Mouse (Mus musculus) heart, postnatal 10 days (tissue): ENCODE measurements around the gene Rbm18. TPM values are rescaled to one million over a fixed set of nuclear protein-coding genes. Genes with fewer than 3 reads are reported as not detected.

Experiments used
- DNase-seq, 2 experiments: peaks; one replicate each; pipeline ENCODE4 v3.0.0; 2021
- intact Hi-C: fragments of 180-260 bp; cut with DNase I; formaldehyde crosslinking; loops from one replicate; pipeline ENCODE4 v1.15.1; 2025
- total RNA-seq, 2 experiments: library from RNA; stranded (reverse); gene quantifications; 2 replicates each; pipeline ENCODE4 v1.2.3; 2021

Gene Rbm18
- total RNA-seq, 2 experiments from 2014 or later, result 41.7 TPM

GRCm38 (mm10) chr2:36104956-36105741, 31.4 kb downstream of the Rbm18 start, which contains the start of gene Lhx6:
Lhx6 (minus strand) TSS chr2:36105408.
- intact Hi-C loops, result loop anchor here (2.0 to 10.0 kb wide), 4 partner anchors 22 to 170 kb away; no protein-coding TSS in a partner anchor
- peak; percentile 45 for DNase-seq

GRCm38 (mm10) chr2:36104436-36104955, 32.1 kb downstream of the Rbm18 start:
- intact Hi-C loops, result loop anchor here (2.0 to 10.0 kb wide), 4 partner anchors 22 to 170 kb away; no protein-coding TSS in a partner anchor
- DNase-seq, result peak; percentile 24 to 35

GRCm38 (mm10) chr2:36103555-36104367, 32.8 kb downstream of the Rbm18 start:
- DNase-seq, result peak; percentile 30 to 41

GRCm38 (mm10) chr2:36103069-36103554, 33.5 kb downstream of the Rbm18 start:
- no peak for DNase-seq
- intact Hi-C loops, result loop anchor here (5.0 to 10.0 kb wide), 3 partner anchors 91 to 172 kb away; no protein-coding TSS in a partner anchor

More at GRCm38 (mm10) chr2:36103555-36104367, 32.8 kb downstream of the Rbm18 start:
- intact Hi-C loops, result loop anchor here (2.0 to 10.0 kb wide), 4 partner anchors 23 to 171 kb away; no protein-coding TSS in a partner anchor

- intact Hi-C loops, result loop anchor here (5.0 to 10.0 kb wide), 3 partner anchors 90 to 172 kb away; no protein-coding TSS in a partner anchor
Observed at GRCm38 (mm10) chr2:36102559-36102946, 34.0 kb downstream of the Rbm18 start.

GRCm38 (mm10) chr2:36101866-36102558, 34.6 kb downstream of the Rbm18 start:
- DNase-seq, result no peak
- intact Hi-C loops, result loop anchor here (5.0 to 10.0 kb wide), 3 partner anchors 90 to 173 kb away; no protein-coding TSS in a partner anchor

More at GRCm38 (mm10) chr2:36102559-36102946, 34.0 kb downstream of the Rbm18 start:
- DNase-seq, result peak; percentile 28 to 34

GRCm38 (mm10) chr2:36099739-36100138, 36.8 kb downstream of the Rbm18 start:
- intact Hi-C loops, result loop anchor here (5.0 to 10.0 kb wide), 3 partner anchors 87 to 175 kb away; no protein-coding TSS in a partner anchor
- no peak for DNase-seq

DNA sequence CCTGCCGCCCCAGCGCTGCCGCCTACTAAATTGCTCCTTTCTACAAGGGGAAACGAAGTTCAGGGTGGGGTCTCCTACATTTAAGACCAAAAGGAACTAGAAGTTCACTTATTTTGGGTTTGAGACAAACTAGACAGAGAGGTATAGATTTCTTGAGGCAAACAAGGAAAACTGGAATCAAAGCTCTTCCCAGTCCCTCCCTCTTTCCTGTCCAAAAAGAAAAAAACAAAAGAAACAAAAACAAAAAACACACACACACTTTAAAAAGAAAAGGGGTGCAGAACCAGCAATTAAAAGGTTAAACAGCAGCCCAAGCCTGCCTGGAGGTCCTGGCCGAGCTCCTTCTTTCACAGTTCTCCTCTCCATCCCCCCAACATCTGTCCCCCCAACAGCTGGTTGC, 38.6 kb downstream of the Rbm18 start:
- DNase-seq, result no peak
- intact Hi-C loops, result no loop called here

GRCm38 (mm10) chr2:36097129-36097815, 39.3 kb downstream of the Rbm18 start:
- DNase-seq, result no peak
- intact Hi-C loops, result no loop called here

DNA sequence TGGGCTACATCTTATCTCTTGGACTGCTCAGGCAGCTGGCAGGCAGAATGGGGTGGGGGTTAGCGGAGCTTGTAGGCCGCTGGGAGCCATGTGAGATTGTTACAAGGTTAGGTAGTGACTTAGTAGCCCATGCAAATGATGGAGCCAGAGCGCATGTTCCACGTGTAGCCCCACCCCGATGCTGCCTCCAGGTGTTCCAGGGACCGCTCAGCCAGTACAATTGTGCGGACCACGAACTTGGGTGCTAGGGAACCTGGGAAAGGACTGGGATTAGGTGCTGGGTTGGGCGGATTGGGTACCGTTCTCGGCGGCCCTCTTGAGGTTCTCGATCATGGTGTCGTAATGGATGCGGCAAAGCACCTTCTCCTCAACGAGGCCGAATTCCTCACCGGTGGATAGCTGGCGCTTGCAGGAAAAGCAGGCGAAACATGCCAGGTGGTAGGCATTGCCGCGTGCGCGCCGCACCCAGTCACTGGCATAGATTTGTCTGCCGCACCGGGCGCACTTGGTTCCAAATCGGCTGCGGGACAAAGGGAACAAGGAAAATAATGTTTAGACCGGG, 42.6 kb downstream of the Rbm18 start:
- intact Hi-C loops, result no loop called here
- DNase-seq, result no peak

GRCm38 (mm10) chr2:36093301-36093700, 43.3 kb downstream of the Rbm18 start:
- no peak for DNase-seq
- intact Hi-C loops, result no loop called here

GRCm38 (mm10) chr2:36092748-36093147, 43.8 kb downstream of the Rbm18 start:
- intact Hi-C loops, result no loop called here

GRCm38 (mm10) chr2:36090853-36091741, 45.5 kb downstream of the Rbm18 start:
- intact Hi-C loops, result no loop called here
- DNase-seq, result peak in 1 of 2 experiments; percentile 35

More at GRCm38 (mm10) chr2:36092748-36093147, 43.8 kb downstream of the Rbm18 start:
- no peak for DNase-seq

DNA sequence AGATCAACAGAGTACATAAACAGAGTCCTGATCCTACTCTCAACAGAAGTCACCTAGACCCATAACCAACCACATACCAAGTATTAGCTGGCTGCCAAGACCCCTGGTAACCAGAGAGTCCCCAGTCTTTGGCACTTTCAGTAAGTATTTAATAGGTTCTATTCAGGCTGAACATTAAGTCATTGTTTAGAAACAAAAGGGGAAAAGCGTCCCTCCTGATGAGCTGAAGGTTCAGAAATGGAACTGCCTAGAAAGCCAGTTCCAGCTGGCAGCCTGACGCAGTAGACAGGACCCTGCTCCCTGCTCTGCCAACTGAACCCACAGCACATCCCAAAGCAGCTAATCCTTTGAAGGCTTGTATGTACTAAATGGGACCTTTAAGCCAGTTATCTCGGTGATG, 47.4 kb downstream of the Rbm18 start:
- DNase-seq, result no peak
- intact Hi-C loops, result no loop called here

DNA sequence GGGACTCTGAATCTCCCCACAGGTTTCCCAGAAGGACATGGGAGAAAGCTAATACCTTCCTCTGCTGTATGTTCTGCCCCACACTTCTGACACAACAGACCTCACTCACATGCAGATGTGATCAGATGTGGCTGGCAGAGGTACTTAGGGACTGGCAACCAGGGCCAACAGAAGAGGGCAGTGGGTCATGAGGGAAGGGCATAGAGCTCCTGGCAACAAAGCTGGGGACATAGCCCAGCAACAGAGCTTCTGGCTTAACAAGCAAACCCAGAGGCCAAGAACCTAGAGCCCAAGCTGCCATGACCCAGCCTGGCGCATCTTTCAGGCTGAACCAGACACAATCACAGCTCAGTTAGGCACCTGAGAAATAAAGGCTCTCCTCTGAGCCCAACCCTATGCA, 51.5 kb downstream of the Rbm18 start:
- intact Hi-C loops, result no loop called here
- DNase-seq, result no peak

- no peak for DNase-seq
- intact Hi-C loops, result no loop called here
Observed at GRCm38 (mm10) chr2:36082802-36083580, 53.6 kb downstream of the Rbm18 start.

- intact Hi-C loops, result no loop called here
- DNase-seq, result no peak
Observed at GRCm38 (mm10) chr2:36081446-36081845, 55.1 kb downstream of the Rbm18 start.
